Mouse (Mus musculus): ENCODE data around the gene Rgs16.

GRCm38 (mm10) chr1:153704174-153704573 lies 36.0 kb upstream of the Rgs16 start:
- TF ChIP-seq GATA1 (IDR thresholded peaks at IDR 0.05; ENCODE audit: borderline replicate concordance, low read length) (no peak), CTCF (IDR thresholded peaks at IDR 0.05; ENCODE audit: low read depth, low read length) (no peak), POLR2AphosphoS5 (IDR thresholded peaks at IDR 0.05; ENCODE audit: insufficient replicate concordance, low read depth, low read length) (no peak)

Measured in G1E (cell line).